Mouse (Mus musculus): ENCODE measurements around the gene Sympk. TPM values are rescaled to one million over a fixed set of nuclear protein-coding genes. Genes with fewer than 3 reads are reported as not detected.
"Not testable (repeated sequence)": the region's sequence is repeated elsewhere in the genome, so short reads cannot be mapped to it uniquely, and the experiment has no call there.

The Sympk gene
- total RNA-seq, 2 experiments from 2014 or later, result 76.3 to 80.1 TPM

DNA sequence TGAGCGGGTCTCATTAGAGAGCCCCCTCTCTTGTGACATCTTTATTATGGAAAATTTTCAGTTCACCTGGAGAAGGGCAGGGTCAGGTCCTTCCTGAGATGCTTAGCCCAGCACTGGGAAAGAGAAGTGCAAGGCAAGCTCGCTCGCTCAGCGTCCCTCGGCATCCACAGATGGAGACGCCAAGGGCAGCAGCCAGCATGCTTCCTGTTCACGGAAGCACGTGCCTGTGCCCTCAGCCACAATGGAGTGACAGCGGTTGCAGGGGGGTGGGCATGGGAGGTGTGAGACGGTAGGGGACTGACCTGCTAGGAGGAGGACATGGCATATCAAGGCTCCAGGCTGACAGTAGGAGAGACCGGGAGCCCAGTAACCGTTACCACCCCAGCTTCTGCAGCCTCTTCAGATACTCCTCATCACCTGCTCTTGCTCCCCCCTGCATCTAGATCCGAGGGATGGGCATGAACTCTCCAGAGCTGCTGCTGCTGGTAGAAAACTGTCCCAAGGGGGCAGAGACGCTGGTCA lies 23.9 kb downstream of the Sympk start:
- DNase-seq (ENCODE audit: low spot score), result no peak
- intact Hi-C loops (cut with DNase I), result no loop called here

DNA sequence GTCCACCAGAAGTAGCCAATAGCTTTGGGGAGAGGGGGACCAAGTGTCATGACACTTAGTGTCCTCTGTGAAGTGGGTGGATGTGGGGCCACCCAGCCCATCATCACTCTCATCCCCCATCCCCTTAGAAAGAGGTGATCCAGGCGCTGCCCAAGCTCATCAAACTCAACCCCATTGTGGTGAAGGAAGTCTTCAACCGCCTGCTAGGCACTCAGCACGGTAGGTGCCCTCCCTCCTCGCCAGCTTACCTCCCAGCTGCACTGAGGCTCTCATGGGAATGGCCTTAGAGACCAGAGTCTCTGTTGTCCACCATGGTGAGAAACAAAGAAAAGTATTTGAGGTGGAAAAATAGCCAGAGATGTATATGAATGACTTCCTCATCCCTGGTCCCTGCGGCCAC lies 25.1 kb downstream of the Sympk start:
- no peak for DNase-seq (ENCODE audit: low spot score)
- intact Hi-C loops (cut with DNase I), result no loop called here

DNA sequence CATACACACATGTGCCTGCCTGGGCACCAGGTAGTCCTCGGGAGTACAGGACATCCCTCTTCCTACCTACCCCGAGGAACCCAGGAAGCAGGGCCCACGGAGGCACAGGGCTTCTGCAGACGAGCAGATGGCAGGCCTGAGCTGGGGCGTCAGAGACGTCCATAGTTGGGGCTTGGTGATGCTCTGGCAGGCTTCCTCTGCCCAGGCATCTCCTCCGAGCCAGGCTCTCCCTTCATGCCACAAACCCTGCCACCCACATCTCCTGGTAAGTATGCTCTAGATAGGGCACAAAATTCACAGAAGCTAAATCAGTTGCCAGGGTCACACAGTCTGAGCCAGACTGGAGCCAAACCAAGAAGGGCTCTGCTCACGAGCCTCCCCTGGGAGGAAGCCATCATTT lies 26.0 kb downstream of the Sympk start:
- intact Hi-C loops (cut with DNase I), result no loop called here

DNA sequence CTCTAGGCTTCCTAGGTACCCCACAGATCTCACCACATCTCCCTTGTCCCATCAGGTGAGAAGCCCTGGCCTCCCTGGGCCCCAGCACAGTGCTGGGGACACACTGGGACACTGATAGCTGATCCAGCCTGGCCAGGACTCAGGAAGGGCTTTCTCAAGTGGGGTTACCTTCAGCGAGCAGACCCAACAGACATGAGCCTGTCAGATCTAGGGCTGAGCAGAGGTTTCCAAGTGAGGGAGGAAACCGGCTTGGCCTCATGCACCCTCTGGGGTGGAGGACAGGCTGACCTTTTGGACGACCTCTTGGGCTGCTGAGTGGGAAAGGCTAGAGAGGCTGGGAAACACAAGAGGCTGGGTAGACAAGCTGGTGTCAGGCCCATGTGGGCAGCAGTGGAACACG lies 27.0 kb downstream of the Sympk start:
- no peak for DNase-seq (ENCODE audit: low spot score)
- intact Hi-C loops (cut with DNase I), result no loop called here

More for the DNA sequence above, 26.0 kb downstream of the Sympk start:
- DNase-seq (ENCODE audit: low spot score), result no peak

DNA sequence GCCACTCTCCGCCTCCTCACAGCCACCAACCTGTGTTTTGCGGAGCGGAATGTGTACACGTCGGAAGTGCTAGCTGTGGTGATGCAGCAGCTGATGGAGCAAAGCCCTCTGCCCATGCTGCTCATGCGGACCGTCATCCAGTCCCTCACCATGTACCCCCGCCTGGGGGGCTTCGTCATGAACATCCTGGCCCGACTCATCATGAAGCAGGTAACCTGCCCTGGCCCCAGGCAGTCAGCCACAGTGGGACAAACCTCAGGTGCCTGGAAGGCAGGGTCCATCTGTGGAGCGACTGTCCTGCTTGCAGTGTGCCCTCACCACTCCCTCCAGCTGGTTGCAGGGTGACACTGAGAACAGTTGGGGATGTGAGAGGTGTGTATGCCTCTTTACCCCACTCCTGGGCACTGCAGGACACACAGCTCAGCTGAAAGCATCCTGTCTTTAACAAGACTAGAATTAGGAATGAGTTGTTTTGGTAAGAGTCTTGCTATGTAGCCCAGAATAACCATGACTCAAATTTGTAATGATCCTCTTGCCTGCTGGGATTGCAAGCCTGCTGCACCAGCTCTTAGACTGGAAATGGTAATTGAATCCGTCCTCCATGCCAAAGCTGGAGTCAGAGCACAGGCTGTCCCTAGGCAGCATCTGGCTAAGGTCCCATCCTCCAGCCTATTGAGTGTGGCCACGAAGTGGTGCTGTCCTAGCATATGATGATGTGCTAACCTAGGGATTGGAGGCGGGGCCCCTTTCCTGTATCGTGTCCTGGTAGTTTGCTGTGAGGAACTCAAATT lies 28.4 kb downstream of the Sympk start:
- DNase-seq (ENCODE audit: low spot score), result no peak
- intact Hi-C loops (cut with DNase I), result no loop called here

DNA sequence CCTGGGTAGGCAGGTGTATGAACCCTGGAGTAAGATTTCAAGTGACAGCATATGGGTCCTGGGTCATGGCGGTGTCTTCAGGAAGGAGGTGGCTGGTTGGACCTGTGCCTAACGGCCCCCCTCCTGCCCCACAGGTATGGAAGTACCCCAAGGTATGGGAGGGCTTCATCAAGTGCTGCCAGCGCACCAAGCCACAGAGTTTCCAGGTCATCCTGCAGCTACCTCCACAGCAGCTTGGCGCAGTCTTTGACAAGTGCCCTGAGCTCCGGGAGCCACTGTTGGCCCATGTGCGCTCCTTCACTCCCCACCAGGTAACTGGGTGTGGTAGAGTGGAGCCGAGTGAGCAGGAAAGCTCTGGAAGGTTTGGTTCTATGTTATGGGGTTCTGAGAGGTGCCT lies 29.0 kb downstream of the Sympk start:
- intact Hi-C loops (cut with DNase I), result no loop called here
- DNase-seq (ENCODE audit: low spot score), result no peak

DNA sequence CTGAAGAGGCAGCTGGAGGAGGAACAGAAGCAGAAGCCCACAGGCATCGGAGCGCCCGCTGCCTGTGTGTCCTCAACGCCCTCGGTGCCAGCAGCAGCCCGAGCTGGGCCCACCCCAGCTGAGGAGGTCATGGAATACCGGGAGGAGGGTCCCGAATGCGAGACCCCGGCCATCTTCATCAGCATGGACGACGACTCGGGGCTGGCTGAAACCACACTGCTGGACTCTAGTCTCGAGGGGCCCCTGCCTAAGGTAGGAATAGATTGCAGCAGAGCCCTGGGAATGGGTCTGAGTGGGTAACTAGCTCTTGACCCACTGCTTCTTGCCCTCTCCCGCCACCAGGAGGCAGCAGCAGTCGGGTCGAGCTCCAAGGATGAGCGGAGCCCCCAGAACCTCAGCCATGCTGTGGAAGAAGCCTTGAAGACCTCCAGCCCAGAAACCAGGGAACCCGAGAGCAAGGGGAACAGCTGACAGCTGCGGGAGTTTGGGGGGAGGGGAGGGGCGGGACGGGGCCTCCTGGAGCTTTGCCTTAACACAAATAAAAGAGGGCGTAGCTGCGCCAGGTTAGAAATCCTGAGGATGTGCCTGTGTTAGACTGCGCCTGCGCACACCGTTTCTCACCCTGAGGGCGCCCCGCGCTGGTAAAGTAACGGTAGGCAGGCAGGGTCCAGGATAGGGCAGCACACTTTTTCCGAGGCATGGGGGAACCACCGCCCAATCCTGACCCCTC lies 30.0 kb downstream of the Sympk start, which contains the start of gene Rsph6a:
TSS of gene Rsph6a (plus strand) at position 644 of the 730 bp plus-strand sequence.
- intact Hi-C loops (cut with DNase I), result no loop called here
- DNase-seq (ENCODE audit: low spot score), result no peak

DNA sequence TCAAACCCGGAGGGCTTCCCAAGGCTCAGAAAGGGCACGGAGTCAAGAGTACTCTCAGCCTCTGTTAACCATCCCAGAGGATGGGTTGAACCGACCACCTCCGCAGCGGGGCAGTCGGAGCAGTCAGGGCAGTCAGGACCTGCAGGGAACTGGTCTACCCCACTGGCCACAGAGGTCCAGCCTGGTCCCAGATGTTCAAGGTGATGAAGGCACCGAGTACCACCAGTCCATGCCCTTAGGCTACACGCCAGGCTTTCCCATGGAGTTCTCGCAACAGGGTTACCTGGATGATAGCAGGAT lies 30.6 kb downstream of the Sympk start:
- no peak for DNase-seq (ENCODE audit: low spot score)
- intact Hi-C loops (cut with DNase I), result no loop called here

DNA sequence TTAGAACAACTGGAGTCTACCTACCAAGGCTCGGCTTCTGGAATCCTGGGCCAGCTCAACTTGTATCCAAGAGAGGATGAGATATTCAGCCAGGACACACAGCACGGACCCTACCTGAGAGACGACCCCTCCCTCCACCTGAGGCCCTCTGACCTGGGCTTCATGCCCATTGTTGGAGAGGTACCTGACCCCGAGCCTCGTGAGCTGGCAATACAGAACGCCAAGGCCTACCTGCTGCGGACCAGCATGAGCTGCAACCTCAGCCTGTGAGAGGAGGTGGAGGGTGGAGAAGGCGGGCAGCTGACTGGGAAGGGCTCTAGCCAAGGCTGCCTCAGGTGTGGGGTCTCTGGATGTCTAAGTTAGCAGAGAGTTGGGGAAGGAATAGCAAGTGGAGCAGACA lies 30.9 kb downstream of the Sympk start:
- DNase-seq (ENCODE audit: low spot score), result no peak
- intact Hi-C loops (cut with DNase I), result no loop called here

DNA sequence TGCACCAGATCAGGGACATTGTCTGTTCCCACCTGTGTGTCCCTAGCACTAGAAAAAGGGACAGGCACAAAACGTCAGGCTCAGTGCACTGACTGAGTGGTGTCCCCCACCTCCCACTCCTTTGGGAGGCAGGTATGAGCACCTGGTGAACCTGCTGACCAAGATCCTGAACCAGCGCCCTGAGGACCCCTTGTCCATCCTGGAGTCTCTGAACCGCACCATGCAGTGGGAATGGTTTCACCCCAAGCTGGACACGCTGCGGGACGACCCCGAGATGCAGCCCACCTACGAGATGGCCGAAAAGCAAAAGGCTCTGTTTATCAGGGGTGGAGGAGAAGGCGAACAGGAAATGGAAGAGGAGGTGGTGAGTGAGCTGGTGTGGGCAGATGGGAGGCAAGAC lies 33.2 kb downstream of the Sympk start:
- no peak for DNase-seq (ENCODE audit: low spot score)
- intact Hi-C loops (cut with DNase I), result no loop called here

DNA sequence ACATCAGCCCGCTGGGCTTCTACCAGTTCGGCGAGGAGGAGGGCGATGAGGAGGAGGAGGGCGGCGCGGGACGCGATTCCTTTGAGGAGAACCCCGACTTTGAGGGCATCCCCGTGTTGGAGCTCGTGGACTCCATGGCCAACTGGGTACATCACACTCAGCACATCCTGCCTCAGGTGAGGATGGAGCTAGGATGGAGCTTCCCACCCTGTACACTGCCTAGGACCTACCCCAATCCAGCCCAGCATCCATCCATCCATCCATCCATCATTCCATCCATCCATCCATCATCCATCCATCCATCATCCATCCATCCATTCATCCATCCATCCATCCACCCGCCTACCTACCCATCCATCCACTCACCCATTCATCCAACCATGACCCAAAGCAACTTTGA lies 41.7 kb downstream of the Sympk start:
- intact Hi-C loops (cut with DNase I), result no loop called here
- no peak for DNase-seq (ENCODE audit: low spot score)

DNA sequence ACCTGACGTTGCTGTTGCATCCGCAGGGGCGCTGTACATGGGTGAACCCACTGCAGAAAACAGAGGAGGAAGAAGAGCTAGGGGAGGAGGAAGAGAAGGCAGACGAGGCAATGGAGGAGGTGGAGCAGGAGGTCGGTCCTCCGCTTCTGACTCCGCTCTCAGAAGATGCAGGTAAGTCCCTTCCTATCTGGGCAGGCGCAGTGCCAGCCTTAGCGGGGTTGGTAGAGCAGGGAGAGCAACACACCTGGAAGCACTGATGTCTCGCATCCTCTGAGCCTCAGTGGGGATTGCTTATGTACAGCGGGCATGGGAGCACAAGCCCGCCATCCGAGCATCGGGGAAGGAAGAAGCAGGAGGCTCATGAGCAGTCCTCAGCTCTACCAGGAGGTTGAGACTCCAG lies 42.9 kb downstream of the Sympk start:
- intact Hi-C loops (cut with DNase I), result no loop called here
- DNase-seq (ENCODE audit: low spot score), result no peak

DNA sequence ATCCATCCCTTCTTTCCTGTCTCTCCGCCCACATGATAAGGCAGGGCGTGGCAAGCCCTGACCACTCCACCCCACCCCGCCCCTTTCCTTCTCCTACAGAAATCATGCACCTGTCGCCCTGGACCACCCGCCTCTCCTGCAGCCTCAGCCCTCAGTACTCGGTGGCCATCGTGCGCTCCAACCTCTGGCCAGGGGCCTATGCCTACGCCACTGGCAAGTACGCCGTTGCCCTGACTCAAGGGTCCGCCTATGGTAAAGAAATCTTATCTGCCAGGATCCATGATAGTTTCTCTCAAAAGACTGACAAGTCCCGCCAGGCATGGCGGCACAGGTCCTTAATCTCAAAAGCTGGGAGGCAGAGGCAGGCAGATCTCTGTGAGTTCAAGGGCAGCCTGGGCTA lies 43.8 kb downstream of the Sympk start:
- no peak for DNase-seq (ENCODE audit: low spot score)
- intact Hi-C loops (cut with DNase I), result no loop called here

DNA sequence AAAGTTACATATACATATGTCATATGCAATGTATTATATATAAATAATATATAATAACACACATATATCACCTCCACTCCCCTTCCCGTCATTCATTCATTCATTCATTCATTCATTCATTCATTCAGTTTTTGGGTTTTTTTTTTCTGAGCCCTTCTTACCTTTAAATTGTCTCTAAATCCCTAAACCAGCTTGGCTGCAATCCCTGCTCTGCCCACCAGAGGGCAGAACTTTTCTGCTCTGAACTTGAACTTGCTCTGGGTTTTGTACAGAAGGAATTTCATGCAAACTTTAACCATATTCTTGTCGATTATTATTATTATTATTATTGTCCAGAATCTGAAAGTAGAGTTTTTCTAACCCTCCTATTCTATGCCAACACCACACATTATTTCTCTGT lies 44.5 kb downstream of the Sympk start:
- intact Hi-C loops (cut with DNase I), result loop anchor here (1.0 kb wide), 1 partner anchor 25 kb away; no protein-coding TSS in a partner anchor
- DNase-seq (ENCODE audit: low spot score), result no peak

DNA sequence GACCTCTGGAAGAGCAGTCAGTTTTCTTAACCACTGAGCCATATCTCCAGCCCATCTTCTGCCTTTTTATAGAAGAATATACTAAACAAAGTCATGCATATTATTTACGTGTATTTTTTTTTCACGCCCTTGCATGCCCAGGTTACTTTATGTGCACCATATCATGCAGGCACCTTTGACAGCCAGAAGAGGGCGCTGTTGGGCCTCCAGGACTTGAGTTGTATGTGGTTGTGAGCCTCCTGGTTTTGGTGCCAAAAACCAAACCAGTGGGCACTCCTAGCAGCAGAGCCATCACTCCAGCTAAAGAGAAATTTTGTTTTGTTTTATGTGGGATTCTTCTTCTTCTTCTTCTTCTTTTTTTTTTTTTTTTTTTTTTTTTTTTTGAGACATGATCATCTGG lies 45.3 kb downstream of the Sympk start:
- intact Hi-C loops (cut with DNase I), result loop anchor here (1.0 kb wide), 1 partner anchor 24 kb away; no protein-coding TSS in a partner anchor
- DNase-seq (ENCODE audit: low spot score), result no peak

DNA sequence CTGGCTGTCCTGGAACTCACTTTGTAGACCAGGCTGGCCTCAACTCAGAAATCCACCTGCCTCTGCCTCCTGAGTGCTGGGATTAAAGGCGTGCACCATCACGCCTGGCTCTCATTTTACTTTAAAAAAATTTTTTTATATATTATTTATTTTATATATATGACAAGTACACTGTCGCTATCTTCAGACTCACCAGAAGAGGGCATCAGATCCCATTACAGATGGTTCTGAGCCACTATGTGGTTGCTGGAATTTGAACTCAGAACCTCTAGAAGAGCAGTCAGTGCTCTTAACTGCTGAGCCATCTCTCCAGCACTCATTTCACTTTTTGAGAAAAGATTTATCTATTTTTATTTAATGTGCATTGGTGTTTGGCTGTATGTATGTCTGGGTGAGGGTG lies 46.8 kb downstream of the Sympk start:
- intact Hi-C loops (cut with DNase I), result loop anchor here (2.0 kb wide), 1 partner anchor 48 kb away; the partner anchor contains the start of genes Fbxo46 and Gm4969
- DNase-seq (ENCODE audit: low spot score), result not testable (repeated sequence)

DNA sequence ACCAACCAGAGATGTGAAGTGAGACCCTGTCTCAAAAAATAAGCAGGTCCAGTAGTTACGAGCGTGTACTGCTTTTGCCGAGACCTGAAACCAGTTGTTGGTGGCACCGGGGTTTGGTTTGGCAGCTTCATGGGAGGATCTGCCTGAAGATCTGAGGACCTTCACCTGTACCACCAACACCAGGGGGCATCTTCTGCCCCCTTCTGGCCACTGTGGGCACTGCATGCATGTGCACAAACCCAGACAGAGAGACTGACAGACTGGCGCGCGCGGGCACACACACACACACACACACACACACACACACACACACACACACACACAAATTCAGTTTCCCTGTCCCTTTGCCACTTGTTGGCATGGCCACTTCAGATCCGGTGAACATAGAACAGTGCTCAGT lies 49.3 kb downstream of the Sympk start:
- no peak for DNase-seq (ENCODE audit: low spot score)
- intact Hi-C loops (cut with DNase I), result no loop called here

DNA sequence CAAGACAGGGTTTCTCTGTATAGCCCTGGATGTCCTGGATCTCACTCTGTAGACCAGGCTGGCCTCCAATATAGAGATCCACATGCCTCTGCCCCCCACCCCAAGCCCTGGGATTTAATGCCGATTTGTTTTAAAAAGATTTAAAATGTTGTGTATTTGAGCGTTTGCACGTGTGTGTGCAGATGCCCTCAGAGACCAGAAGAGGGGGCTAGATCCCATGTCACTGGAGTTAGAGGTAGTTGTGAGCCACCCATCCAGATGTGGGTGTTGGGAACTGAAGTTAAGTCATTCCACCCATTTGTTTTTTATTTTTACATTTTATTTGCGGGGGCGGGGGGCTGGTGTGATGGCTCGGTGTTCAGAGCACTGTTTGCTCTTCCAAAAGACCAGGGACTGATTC lies 50.3 kb downstream of the Sympk start:
- no peak for DNase-seq (ENCODE audit: low spot score)
- intact Hi-C loops (cut with DNase I), result loop anchor here (2.0 kb wide), 1 partner anchor 14 kb away; no protein-coding TSS in a partner anchor

DNA sequence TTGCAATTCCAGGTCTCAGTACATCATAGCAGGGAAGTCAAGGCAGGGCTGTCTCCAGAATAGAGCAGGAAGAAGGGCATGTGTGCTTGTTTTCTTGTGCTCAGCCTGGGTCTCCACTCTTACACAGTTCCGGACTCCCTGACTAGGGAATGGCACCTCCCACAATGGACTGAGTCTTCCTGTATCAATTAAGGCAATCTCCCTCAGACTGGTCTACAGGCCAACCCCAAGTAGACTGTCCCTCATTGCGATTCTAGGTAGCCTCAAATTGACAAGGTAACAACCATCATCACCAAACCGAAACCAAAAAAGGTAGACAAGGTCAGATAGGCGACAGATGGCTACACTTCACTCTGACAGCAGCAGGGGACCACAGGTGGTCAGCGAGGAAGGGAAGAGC lies 51.1 kb downstream of the Sympk start:
- intact Hi-C loops (cut with DNase I), result loop anchor here (2.0 kb wide), 1 partner anchor 14 kb away; no protein-coding TSS in a partner anchor
- DNase-seq (ENCODE audit: low spot score), result no peak

DNA sequence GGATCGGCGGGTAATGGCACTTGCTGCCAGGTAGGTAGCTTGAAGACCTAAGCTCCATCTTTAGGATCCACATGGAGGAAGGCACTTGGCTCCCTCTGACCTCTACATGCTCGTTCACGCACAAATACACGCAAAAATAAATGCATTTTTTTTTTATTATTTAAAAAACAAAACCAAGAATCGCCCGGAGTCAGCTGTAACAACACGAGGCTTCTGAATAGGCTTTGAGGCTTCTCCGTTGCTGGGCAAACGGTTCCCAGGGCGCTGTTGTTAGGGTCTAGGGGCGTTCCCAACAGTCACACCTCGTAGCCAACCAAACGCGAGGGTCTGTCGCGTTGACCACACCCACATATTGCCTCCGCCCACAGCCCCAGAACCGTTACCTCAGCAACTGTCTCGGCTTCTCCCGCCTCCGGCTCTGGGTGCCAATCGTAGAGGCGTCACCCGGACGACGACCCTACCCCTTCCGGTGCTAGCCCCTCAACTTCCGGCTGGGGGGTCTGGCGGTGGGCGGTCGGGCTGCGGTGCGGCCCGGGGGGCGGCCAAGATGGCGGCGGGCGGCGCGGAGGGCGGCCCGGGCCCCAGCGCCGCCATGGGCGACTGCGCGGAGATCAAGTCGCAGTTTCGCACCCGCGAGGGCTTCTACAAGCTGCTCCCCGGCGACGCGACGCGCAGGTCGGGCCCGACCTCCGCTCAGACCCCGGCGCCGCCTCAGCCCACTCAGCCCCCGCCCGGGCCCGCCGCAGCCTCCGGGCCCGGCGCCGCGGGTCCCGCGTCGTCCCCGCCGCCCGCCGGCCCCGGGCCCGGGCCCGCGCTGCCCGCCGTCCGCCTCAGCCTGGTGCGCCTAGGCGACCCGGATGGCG lies 51.8 kb downstream of the Sympk start, which contains the start of gene Dmwd:
TSS of gene Dmwd (plus strand) at position 505 of the 863 bp plus-strand sequence.
- intact Hi-C loops (cut with DNase I), result loop anchor here (2.0 kb wide), 1 partner anchor 13 kb away; no protein-coding TSS in a partner anchor
- peak; percentile 93 for DNase-seq (ENCODE audit: low spot score)

Data from heart, postnatal 25 days (tissue).